Mouse (Mus musculus): ENCODE results near the gene Dcp1b. TPM values are rescaled to one million over a fixed set of nuclear protein-coding genes. Genes with fewer than 3 reads are reported as not detected.

The Dcp1b gene
- total and polyA plus RNA-seq, 2 experiments from 2014 or later = 11.4 to 12.4 TPM

- no peak for TF ChIP-seq CTCF (IDR thresholded peaks at IDR 0.05; ENCODE audit: low read depth)
- TF ChIP-seq EP300 (IDR thresholded peaks at IDR 0.05; ENCODE audit: low read depth) = peak; percentile 94
- peak overlapping the region; percentile 60 for H3K4me3 ChIP-seq (ENCODE audit: low read depth, low read length)
- peaks cover 36% of the 10 kb centered on the region for H3K4me1 ChIP-seq (ENCODE audit: control insufficient read depth, insufficient read depth)
Observed at GRCm38 (mm10) chr6:119193571-119194154, 18.6 kb downstream of the Dcp1b start.

GRCm38 (mm10) chr6:119194161-119194560 is 19.1 kb downstream of the Dcp1b start:
- Histone ChIP-seq H3K9ac (replicated peaks; ENCODE audit: low read depth, low read length) (peak overlapping the region; percentile 73), H3K4me1 (ENCODE audit: control insufficient read depth, insufficient read depth) (peaks cover 35% of the 10 kb centered on the region)

More at GRCm38 (mm10) chr6:119193571-119194154, 18.6 kb downstream of the Dcp1b start:
- peak overlapping the region; percentile 98 for H3K27ac ChIP-seq (ENCODE audit: low read depth)
- H3K4me2 ChIP-seq (ENCODE audit: low read depth, low read length) = peak overlapping the region; percentile 66
- ATAC-seq (ENCODE audit: insufficient read depth, low read depth) = peak; percentile 47
- DNase-seq (ENCODE audit: low spot score) = peak; percentile 86
- H3K36me3 ChIP-seq (replicated peaks; ENCODE audit: control insufficient read depth, insufficient read depth, low read length) = peaks cover 26% of the 10 kb centered on the region
- no peaks in the 10 kb centered on the region for H3K27me3 ChIP-seq (ENCODE audit: control insufficient read depth, insufficient read depth, low read length)
- H3K9ac ChIP-seq (replicated peaks; ENCODE audit: low read depth, low read length) = peak overlapping the region; percentile 73
- WGBS = 19% methylated on average over 15 of the region's 15 CpGs
- H3K9me3 ChIP-seq (replicated peaks; ENCODE audit: control insufficient read depth, low read length) = no peaks in the 10 kb centered on the region

GRCm38 (mm10) chr6:119194601-119195000 is 19.5 kb downstream of the Dcp1b start:
- no peak for TF ChIP-seq EP300 (IDR thresholded peaks at IDR 0.05; ENCODE audit: low read depth)
- no peak for TF ChIP-seq CTCF (IDR thresholded peaks at IDR 0.05; ENCODE audit: low read depth)
- ATAC-seq (ENCODE audit: insufficient read depth, low read depth) (no peak), DNase-seq (ENCODE audit: low spot score) (no peak)
- Histone ChIP-seq H3K4me3 (ENCODE audit: low read depth, low read length) (peak overlapping the region; percentile 60), H3K9ac (replicated peaks; ENCODE audit: low read depth, low read length) (peak overlapping the region; percentile 73), H3K4me2 (ENCODE audit: low read depth, low read length) (peak overlapping the region; percentile 66), H3K4me1 (ENCODE audit: control insufficient read depth, insufficient read depth) (peaks cover 35% of the 10 kb centered on the region), H3K9me3 (replicated peaks; ENCODE audit: control insufficient read depth, low read length) (no peaks in the 10 kb centered on the region), H3K27ac (ENCODE audit: low read depth) (peak overlapping the region; percentile 98), H3K36me3 (replicated peaks; ENCODE audit: control insufficient read depth, insufficient read depth, low read length) (peaks cover 20% of the 10 kb centered on the region), H3K27me3 (ENCODE audit: control insufficient read depth, insufficient read depth, low read length) (no peaks in the 10 kb centered on the region)
- WGBS = 40% methylated on average over 7 of the region's 7 CpGs

More at GRCm38 (mm10) chr6:119194161-119194560, 19.1 kb downstream of the Dcp1b start:
- Histone ChIP-seq H3K36me3 (replicated peaks; ENCODE audit: control insufficient read depth, insufficient read depth, low read length) (peaks cover 24% of the 10 kb centered on the region), H3K9me3 (replicated peaks; ENCODE audit: control insufficient read depth, low read length) (no peaks in the 10 kb centered on the region), H3K4me3 (ENCODE audit: low read depth, low read length) (peak overlapping the region; percentile 60), H3K27ac (ENCODE audit: low read depth) (peak overlapping the region; percentile 98), H3K4me2 (ENCODE audit: low read depth, low read length) (peak overlapping the region; percentile 66), H3K27me3 (ENCODE audit: control insufficient read depth, insufficient read depth, low read length) (no peaks in the 10 kb centered on the region)
- ATAC-seq (ENCODE audit: insufficient read depth, low read depth) (peak; percentile 31), DNase-seq (ENCODE audit: low spot score) (no peak)
- no peak for TF ChIP-seq EP300 (IDR thresholded peaks at IDR 0.05; ENCODE audit: low read depth)
- no peak for TF ChIP-seq CTCF (IDR thresholded peaks at IDR 0.05; ENCODE audit: low read depth)
- 42% methylated on average over 9 of the region's 9 CpGs for WGBS

- DNase-seq (ENCODE audit: low spot score) (peak; percentile 96), ATAC-seq (ENCODE audit: insufficient read depth, low read depth) (peak; percentile 92)
- Histone ChIP-seq H3K9ac (replicated peaks; ENCODE audit: low read depth, low read length) (peak within 1 kb of the TSS; percentile 73), H3K4me2 (ENCODE audit: low read depth, low read length) (peak within 1 kb of the TSS; percentile 66), H3K36me3 (replicated peaks; ENCODE audit: control insufficient read depth, insufficient read depth, low read length) (peaks cover 11% of the 10 kb centered on the region), H3K9me3 (replicated peaks; ENCODE audit: control insufficient read depth, low read length) (no peaks in the 10 kb centered on the region), H3K27me3 (ENCODE audit: control insufficient read depth, insufficient read depth, low read length) (no peaks in the 10 kb centered on the region), H3K27ac (ENCODE audit: low read depth) (peak within 1 kb of the TSS; percentile 98), H3K4me1 (ENCODE audit: control insufficient read depth, insufficient read depth) (peaks cover 42% of the 10 kb centered on the region), H3K4me3 (ENCODE audit: low read depth, low read length) (peak within 1 kb of the TSS; percentile 60)
- WGBS = 15% methylated on average over 17 of the region's 17 CpGs
- TF ChIP-seq EP300 (IDR thresholded peaks at IDR 0.05; ENCODE audit: low read depth) (peak; percentile 99), CTCF (IDR thresholded peaks at IDR 0.05; ENCODE audit: low read depth) (no peak)
Observed at GRCm38 (mm10) chr6:119196382-119197305, 21.6 kb downstream of the Dcp1b start, which contains the start of gene Cacna1c. Cacna1c (minus strand) TSS chr6:119196418.

GRCm38 (mm10) chr6:119198534-119199273 is 23.7 kb downstream of the Dcp1b start:
- 60% methylated on average over 15 of the region's 15 CpGs for WGBS
- TF ChIP-seq EP300 (IDR thresholded peaks at IDR 0.05; ENCODE audit: low read depth) = no peak
- TF ChIP-seq CTCF (IDR thresholded peaks at IDR 0.05; ENCODE audit: low read depth) = no peak
- ATAC-seq (ENCODE audit: insufficient read depth, low read depth) (no peak), DNase-seq (ENCODE audit: low spot score) (no peak)
- Histone ChIP-seq H3K9ac (replicated peaks; ENCODE audit: low read depth, low read length) (no peak overlapping the region), H3K27ac (ENCODE audit: low read depth) (no peak overlapping the region), H3K4me1 (ENCODE audit: control insufficient read depth, insufficient read depth) (peaks cover 44% of the 10 kb centered on the region), H3K4me2 (ENCODE audit: low read depth, low read length) (no peak overlapping the region), H3K9me3 (replicated peaks; ENCODE audit: control insufficient read depth, low read length) (no peaks in the 10 kb centered on the region), H3K27me3 (ENCODE audit: control insufficient read depth, insufficient read depth, low read length) (no peaks in the 10 kb centered on the region), H3K36me3 (replicated peaks; ENCODE audit: control insufficient read depth, insufficient read depth, low read length) (no peaks in the 10 kb centered on the region; the same call in 1 of the 2 replicates), H3K4me3 (ENCODE audit: low read depth, low read length) (no peak overlapping the region)
